In genomic region chr4:44083945-44084344, GRCm38 (mm10) we compare ENCODE assay signal across 7 mouse cellular contexts. TPM values are rescaled to one million over a fixed set of nuclear protein-coding genes. Genes with fewer than 3 reads are reported as not detected.
DNase-seq lines count a peak whose midpoint lies in the region; ATAC-seq and TF ChIP-seq lines count a peak whose summit lies in the region.

Gene Gne (minus strand): TSS chr4:44084177.

- H3K4me2 ChIP-seq in liver, embryonic 12.5 days, result peak within 1 kb of the TSS; percentile 37
- peak within 1 kb of the TSS; percentile 60 for H3K4me2 ChIP-seq in myocyte (ENCODE audit: low read depth)

- no peaks in the 10 kb centered on the region for H3K4me1 ChIP-seq in ES-Bruce4 (ENCODE audit: control insufficient read depth, insufficient read depth, low read length)
- peaks cover 6% of the 10 kb centered on the region; the same call in 1 of the 2 replicates for H3K4me1 ChIP-seq in liver, embryonic 12.5 days

- peak; percentile 78 for TF ChIP-seq EP300 in ES-Bruce4 (IDR thresholded peaks at IDR 0.05; ENCODE audit: insufficient read depth, low read depth, low read length)

- no peaks in the 10 kb centered on the region for H3K79me2 ChIP-seq in myocyte (ENCODE audit: control insufficient read depth, insufficient read depth)

- H3K36me3 ChIP-seq in ES-Bruce4 (ENCODE audit: control insufficient read depth, insufficient read depth, low read length, poor library complexity, severe bottlenecking), result no peaks in the 10 kb centered on the region
- no peaks in the 10 kb centered on the region for H3K36me3 ChIP-seq in liver, embryonic 12.5 days
- no peaks in the 10 kb centered on the region for H3K36me3 ChIP-seq in myocyte (ENCODE audit: control insufficient read depth, insufficient read depth)

- WGBS in liver, embryonic 12.5 days (ENCODE audit: insufficient replicate concordance), result 5% methylated on average over 11 of the region's 11 CpGs

- H3K27me3 ChIP-seq in ES-Bruce4 (ENCODE audit: control insufficient read depth, insufficient read depth, low read length, poor library complexity, severe bottlenecking) (no peaks in the 10 kb centered on the region), myocyte (ENCODE audit: control insufficient read depth, insufficient read depth, insufficient read length) (no peaks in the 10 kb centered on the region)
- peaks cover 23% of the 10 kb centered on the region for H3K27me3 ChIP-seq in liver, embryonic 12.5 days (replicated peaks)

- H3K27ac ChIP-seq in ES-Bruce4 (ENCODE audit: insufficient read depth, low read length), result no peak within 1 kb of the TSS
- no peak within 1 kb of the TSS for H3K27ac ChIP-seq in liver, embryonic 12.5 days

- no peak within 1 kb of the TSS for H3K9ac ChIP-seq in ES-Bruce4 (ENCODE audit: low read depth, poor library complexity, severe bottlenecking)
- no peak within 1 kb of the TSS for H3K9ac ChIP-seq in liver, embryonic 12.5 days

- H3K9me3 ChIP-seq in ES-Bruce4 (replicated peaks; ENCODE audit: control insufficient read depth, insufficient read depth, low read length, poor library complexity, severe bottlenecking), result no peaks in the 10 kb centered on the region; the same call in 1 of the 2 replicates
- no peaks in the 10 kb centered on the region for H3K9me3 ChIP-seq in liver, embryonic 12.5 days (replicated peaks)

- TF ChIP-seq CTCF in ES-Bruce4 (IDR thresholded peaks at IDR 0.05; ENCODE audit: low read depth, low read length), result no peak

- no peak for DNase-seq in adrenal gland, postnatal 25 days
- DNase-seq in heart, adult 18-20 months, result peak; percentile 13 to 48
- peak; percentile 47 for DNase-seq in kidney, adult 11 months
- DNase-seq in thymus, postnatal 10 days (ENCODE audit: low spot score in 2 of 2), result no peak

- no peak within 1 kb of the TSS for H3ac ChIP-seq in myocyte (ENCODE audit: control insufficient read depth, insufficient read length)

- no peak for TF ChIP-seq POLR2A in ES-Bruce4 (IDR thresholded peaks at IDR 0.05; ENCODE audit: insufficient read depth, low read length)
- TF ChIP-seq POLR2A in myocyte (IDR thresholded peaks at IDR 0.05; ENCODE audit: insufficient read length, low read depth), result peak; percentile 33

- H3K4me3 ChIP-seq in ES-Bruce4 (ENCODE audit: low read depth, low read length) (no peak within 1 kb of the TSS), myocyte (peak within 1 kb of the TSS; percentile 3)
- no peak within 1 kb of the TSS for H3K4me3 ChIP-seq in liver, embryonic 12.5 days

- no peak for ATAC-seq in liver, embryonic 12.5 days

TF ChIP-seq in myocyte, 11 proteins besides CTCF, POLR2A, EP300 and RAD21:
- no peak for TF ChIP-seq TCF12 (IDR thresholded peaks at IDR 0.05; ENCODE audit: insufficient read depth, poor library complexity, severe bottlenecking)
- TF ChIP-seq MYOD1 (IDR thresholded peaks at IDR 0.05; ENCODE audit: control insufficient read depth in 1 of 3, insufficient read length in 2 of 3, low read depth in 2 of 3), result peak in 2 of 3 experiments; percentile 45 to 75
- no peak for TF ChIP-seq CEBPB (IDR thresholded peaks at IDR 0.05; ENCODE audit: insufficient read depth, poor library complexity, severe bottlenecking)
- TF ChIP-seq MYOG (IDR thresholded peaks at IDR 0.05; ENCODE audit: control insufficient read depth in 1 of 3, insufficient read depth in 1 of 3, insufficient read length in 2 of 3, low read depth in 2 of 3), result peak in 1 of 3 experiments; percentile 71
TF ChIP-seq in myocyte: peak in this region for 2.

RNA-seq across cellular contexts. Expression of gene Gne, which starts in this region (rescaled TPM):
- polyA plus RNA-seq in ES-Bruce4 (2011; ENCODE audit: insufficient read depth, insufficient read length, low read depth, missing spikeins) (28.6 and 40.7 TPM in 2 replicates), myocyte (2012; fragmentation: generic; extraction: Trizol) (13.9 TPM)
- total RNA-seq in adrenal gland, postnatal 25 days (2021), result 28.7 and 40.6 TPM in 2 replicates
- total RNA-seq in heart, adult 18-20 months (2021), result 10 to 100 TPM; 29.2 to 32.6 TPM
- 31.6 and 34.6 TPM in 2 replicates for polyA plus RNA-seq in liver, embryonic 12.5 days (2016; fragmentation: Nextera tagmentation; extraction: Ambion mirVana)

Comparison
In these comparisons a context has a peak if more than half of its experiments do, and no peak if none do; other contexts are left out.
1. DNase-seq: peak in heart, adult 18-20 months (2 of 2) and kidney, adult 11 months (single experiment); none in adrenal gland, postnatal 25 days (single experiment) and thymus, postnatal 10 days (0 of 2).